Mouse (Mus musculus) liver, adult 2 months (tissue): ENCODE results near the gene Gm21188.
"Not testable (repeated sequence)": the region's sequence is repeated elsewhere in the genome, so short reads cannot be mapped to it uniquely, and the experiment has no call there.

ENCODE experiments used
- CTCF ChIP-seq: fragments of 200-500 bp; IDR thresholded peaks from 2 replicates; pipeline ENCODE4 v1.5.1; 2011; ENCODE audit warnings: low read depth, low read length, control low read depth
- POLR2A ChIP-seq: fragments of 200-500 bp; IDR thresholded peaks from 2 replicates; pipeline ENCODE4 v1.6.1; 2011; ENCODE audit warnings: low read length, control low read depth; ENCODE audit not compliant: insufficient read depth; ENCODE audit errors: extremely low read depth

DNA sequence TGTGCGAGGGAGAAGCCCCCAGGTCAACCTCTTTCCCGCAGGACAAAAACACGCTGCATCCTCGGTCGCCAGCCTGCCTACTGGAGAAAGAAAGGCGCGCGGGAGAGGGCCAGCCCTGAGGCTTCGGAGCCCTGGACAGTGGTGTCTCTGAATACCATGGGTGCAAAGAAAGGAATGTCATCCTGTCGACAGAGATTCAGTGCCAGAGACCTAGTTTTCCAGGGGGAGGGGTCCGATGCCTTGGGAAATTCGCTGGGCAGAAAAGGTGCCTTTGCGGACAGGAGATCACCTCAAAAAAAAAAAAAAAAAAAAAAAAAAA, 44.9 kb upstream of the Gm21188 start:
- not testable (repeated sequence) for TF ChIP-seq POLR2A, CTCF
